Mouse (Mus musculus) cortical plate, adult 2 months (tissue): ENCODE measurements around the gene Gm42742. TPM values are rescaled to one million over a fixed set of nuclear protein-coding genes. Genes with fewer than 3 reads are reported as not detected.

Experiments
- H3K27ac ChIP-seq: fragments of 200-500 bp; 2 replicates; pipeline ENCODE4 v1.5.1; 2012; ENCODE audit warnings: low read length, control low read depth, inconsistent platforms; ENCODE audit not compliant: insufficient read depth
- H3K4me1 ChIP-seq: fragments of 200-500 bp; 2 replicates; pipeline ENCODE4 v1.6.1; 2011; ENCODE audit warnings: low read length; ENCODE audit not compliant: control insufficient read depth, insufficient read depth
- H3K4me3 ChIP-seq: fragments of 200-500 bp; 2 replicates; pipeline ENCODE4 v1.5.1; 2011; ENCODE audit warnings: mild to moderate bottlenecking, low read length, control low read depth; ENCODE audit not compliant: insufficient read depth
- CTCF ChIP-seq: fragments of 200-500 bp; IDR thresholded peaks from 2 replicates; pipeline ENCODE4 v1.5.1; 2011; ENCODE audit warnings: mild to moderate bottlenecking, control low read depth, low read length; ENCODE audit not compliant: insufficient read depth; ENCODE audit errors: extremely low read depth
- POLR2A ChIP-seq: fragments of 200-500 bp; IDR thresholded peaks from 2 replicates; pipeline ENCODE4 v1.6.1; 2011; ENCODE audit warnings: mild to moderate bottlenecking, low read length, control low read depth; ENCODE audit not compliant: insufficient read depth; ENCODE audit errors: extremely low read depth
- polyA plus RNA-seq: library from polyadenylated mRNA; depleted of rRNA; stranded (reverse); fragments of >200 nt; gene quantifications from 2 replicates; pipeline ENCODE4 v1.2.3, GENCODE M21; 2012

Gene Gm42742
- polyA plus RNA-seq, 1 experiment = 97.1 TPM

GRCm38 (mm10) chr7:127026616-127026983 lies 5.7 kb upstream of the Gm42742 start:
- H3K4me1 ChIP-seq = peaks cover 10% of the 10 kb centered on the region
- no peak for TF ChIP-seq POLR2A
- no peak for TF ChIP-seq CTCF
- no peak overlapping the region for H3K27ac ChIP-seq
- H3K4me3 ChIP-seq = peak overlapping the region; percentile 60

- Histone ChIP-seq H3K27ac (peak overlapping the region; percentile 99), H3K4me3 (peak overlapping the region; percentile 43), H3K4me1 (peaks cover 11% of the 10 kb centered on the region)
- no peak for TF ChIP-seq POLR2A
- TF ChIP-seq CTCF = no peak
Observed at GRCm38 (mm10) chr7:127026161-127026600, 5.3 kb upstream of the Gm42742 start.

- peak overlapping the region; percentile 43 for H3K4me3 ChIP-seq
- H3K27ac ChIP-seq = peak overlapping the region; percentile 99
- TF ChIP-seq POLR2A (no peak), CTCF (no peak)
- peaks cover 11% of the 10 kb centered on the region for H3K4me1 ChIP-seq
Observed at GRCm38 (mm10) chr7:127025556-127026160, 4.8 kb upstream of the Gm42742 start.

- peak overlapping the region; percentile 43 for H3K4me3 ChIP-seq
- TF ChIP-seq POLR2A = peak; percentile 62
- TF ChIP-seq CTCF = peak; percentile 30; the same call in 1 of the 2 replicates
- peak overlapping the region; percentile 99 for H3K27ac ChIP-seq
- peaks cover 11% of the 10 kb centered on the region for H3K4me1 ChIP-seq
Observed at GRCm38 (mm10) chr7:127024755-127025555, 4.1 kb upstream of the Gm42742 start.

GRCm38 (mm10) chr7:127023896-127024690 lies 3.2 kb upstream of the Gm42742 start:
- peaks cover 11% of the 10 kb centered on the region for H3K4me1 ChIP-seq
- H3K27ac ChIP-seq = peak overlapping the region; percentile 14; the same call in 1 of the 2 replicates
- peak overlapping the region; percentile 43 for H3K4me3 ChIP-seq
- TF ChIP-seq CTCF = no peak
- no peak for TF ChIP-seq POLR2A

GRCm38 (mm10) chr7:127023272-127023691 lies 2.4 kb upstream of the Gm42742 start:
- H3K4me3 ChIP-seq = no peak overlapping the region; the same call in 1 of the 2 replicates
- H3K27ac ChIP-seq = no peak overlapping the region
- H3K4me1 ChIP-seq = peaks cover 11% of the 10 kb centered on the region
- TF ChIP-seq CTCF (no peak), POLR2A (no peak)

- no peak overlapping the region for H3K27ac ChIP-seq
- H3K4me3 ChIP-seq = no peak overlapping the region
- TF ChIP-seq POLR2A (no peak), CTCF (no peak)
- peaks cover 11% of the 10 kb centered on the region for H3K4me1 ChIP-seq
Observed at GRCm38 (mm10) chr7:127022528-127023271, 1.8 kb upstream of the Gm42742 start.

GRCm38 (mm10) chr7:127021563-127022527 lies 948 bp upstream of the Gm42742 start:
- Histone ChIP-seq H3K4me1 (peaks cover 11% of the 10 kb centered on the region), H3K27ac (peak overlapping the region; percentile 37), H3K4me3 (peak overlapping the region; percentile 85)
- TF ChIP-seq POLR2A (peak; percentile 35; the same call in 1 of the 2 replicates), CTCF (no peak)
